Mouse (Mus musculus) brain, embryonic 14.5 days (tissue): ENCODE results near the gene Qrich1.

ENCODE experiments used
- CTCF ChIP-seq: fragments of 200-500 bp; IDR thresholded peaks from 2 replicates; pipeline ENCODE4 v1.5.1; 2012; ENCODE audit warnings: inconsistent platforms, mild to moderate bottlenecking, moderate library complexity, borderline replicate concordance; ENCODE audit not compliant: insufficient read depth, insufficient read length; ENCODE audit errors: extremely low read depth
- POLR2A ChIP-seq: fragments of 200-500 bp; IDR thresholded peaks from 2 replicates; pipeline ENCODE4 v1.6.1; 2012; ENCODE audit warnings: mild to moderate bottlenecking, inconsistent platforms, borderline replicate concordance; ENCODE audit not compliant: poor library complexity, insufficient read depth, insufficient read length, severe bottlenecking; ENCODE audit errors: extremely low read depth

DNA sequence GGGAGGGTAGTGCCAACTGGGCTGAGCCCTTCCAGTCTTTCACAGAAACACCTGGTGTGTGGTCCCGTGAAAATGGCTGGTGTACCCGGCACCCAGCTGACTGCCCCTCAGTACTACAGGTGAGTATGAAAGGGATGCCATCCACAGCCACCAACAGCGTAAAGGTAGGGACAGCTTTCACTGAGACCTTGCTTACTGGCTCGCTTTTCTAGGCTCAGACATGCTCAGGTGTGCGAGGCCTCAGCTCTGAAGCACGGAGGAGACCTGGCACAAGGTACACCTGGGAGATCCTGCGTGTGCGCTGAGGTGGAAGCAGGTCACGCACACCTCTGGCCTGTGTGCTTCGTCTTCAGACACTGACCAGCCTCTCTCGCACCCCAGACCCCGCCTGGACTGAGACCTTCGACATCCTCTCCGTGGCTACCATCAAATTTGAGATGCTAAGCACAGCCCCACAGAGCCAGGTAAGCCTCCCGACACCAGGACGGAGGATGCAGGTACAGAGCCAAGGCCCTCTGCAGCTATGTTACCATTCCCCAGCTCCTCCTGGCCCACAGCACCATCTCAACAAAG is 54.9 kb downstream of the Qrich1 start:
- no peak for TF ChIP-seq CTCF
- TF ChIP-seq POLR2A: no peak
